Mouse (Mus musculus) layer of hippocampus, adult 9-10 months (tissue): ENCODE results near the gene Proser3.

Experiments
- DNase-seq: peaks from one replicate; pipeline ENCODE4 v3.0.0; 2022; ENCODE audit warnings: low spot score

The Proser3 gene

GRCm38 (mm10) chr7:30579950-30580349 is 27.9 kb upstream of the Proser3 start:
- DNase-seq, result no peak

- DNase-seq, result no peak
Measured at GRCm38 (mm10) chr7:30572969-30573368, 20.9 kb upstream of the Proser3 start.

DNA sequence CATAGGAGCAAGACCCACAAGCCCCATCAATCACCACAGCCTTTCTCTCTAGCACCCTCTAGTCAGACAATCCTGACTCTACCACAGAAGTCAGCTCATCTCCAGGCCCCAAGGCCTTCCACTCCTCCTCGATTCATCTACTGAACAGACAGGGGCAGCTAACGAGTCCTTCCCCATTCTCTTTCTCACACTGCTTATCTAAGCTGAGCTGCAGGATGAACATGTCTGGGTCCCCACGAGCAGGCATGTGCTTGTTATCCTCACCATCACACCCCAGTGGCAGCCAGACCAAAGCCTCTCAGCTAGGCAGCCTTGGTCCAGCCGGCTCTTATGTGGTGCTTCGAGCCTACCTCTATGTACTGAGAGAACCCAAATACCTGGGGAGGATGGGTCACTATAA is 20.3 kb upstream of the Proser3 start:
- no peak for DNase-seq

GRCm38 (mm10) chr7:30567555-30567954 is 15.5 kb upstream of the Proser3 start:
- DNase-seq, result no peak

- no peak for DNase-seq
Measured at GRCm38 (mm10) chr7:30566033-30566432, 13.9 kb upstream of the Proser3 start.

GRCm38 (mm10) chr7:30564970-30565571 is 13.0 kb upstream of the Proser3 start, which contains the start of gene Igflr1:
TSS of gene Igflr1 (plus strand) at chr7:30565427.
- no peak for DNase-seq

GRCm38 (mm10) chr7:30563906-30564280 is 11.8 kb upstream of the Proser3 start:
- DNase-seq, result no peak

DNA sequence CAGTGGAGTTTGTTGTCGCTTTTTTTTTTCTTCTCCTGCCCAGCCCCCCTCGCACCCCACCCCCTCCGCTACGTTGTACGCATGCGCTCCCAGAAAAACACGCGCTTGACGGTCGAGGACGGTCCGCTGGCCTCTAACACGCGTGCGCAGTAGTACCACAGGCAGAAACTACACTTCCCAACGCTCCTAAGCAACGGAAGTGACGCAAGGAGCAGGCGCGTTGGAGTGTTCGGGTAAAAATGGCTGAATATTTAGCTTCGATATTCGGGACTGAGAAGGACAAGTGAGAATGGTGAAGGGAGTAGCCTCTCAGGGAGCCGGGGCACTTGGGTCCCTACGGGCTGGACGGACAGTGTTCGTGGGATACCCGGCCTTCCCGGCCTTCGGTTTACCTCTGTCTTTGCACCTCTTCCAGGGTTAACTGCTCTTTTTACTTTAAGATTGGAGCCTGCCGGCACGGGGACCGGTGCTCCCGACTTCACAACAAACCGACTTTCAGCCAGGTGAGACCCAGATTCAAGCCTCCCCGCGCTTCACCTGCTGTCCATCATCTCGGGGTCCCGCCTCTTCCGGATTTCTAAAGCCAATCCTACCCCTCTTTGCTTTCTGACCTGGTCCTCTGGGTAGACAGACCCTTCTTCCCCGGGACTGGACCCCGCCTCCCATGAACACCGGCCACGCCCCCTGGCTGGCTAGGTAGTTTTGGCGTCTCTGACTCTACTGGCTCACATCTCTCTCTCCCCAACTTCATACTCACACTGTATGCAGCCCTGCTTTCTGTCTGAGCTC is 11.2 kb upstream of the Proser3 start, which contains the start of the genes U2af1l4, Gm49396 and Psenen:
Gene U2af1l4 (plus strand): TSS at position 185 of the 789 bp plus-strand sequence.
Gene Gm49396 (plus strand): TSS at position 228 of the 789 bp plus-strand sequence.
Gene Psenen (minus strand): TSS at position 511 of the 789 bp plus-strand sequence.
- DNase-seq, result peak; percentile 91

DNA sequence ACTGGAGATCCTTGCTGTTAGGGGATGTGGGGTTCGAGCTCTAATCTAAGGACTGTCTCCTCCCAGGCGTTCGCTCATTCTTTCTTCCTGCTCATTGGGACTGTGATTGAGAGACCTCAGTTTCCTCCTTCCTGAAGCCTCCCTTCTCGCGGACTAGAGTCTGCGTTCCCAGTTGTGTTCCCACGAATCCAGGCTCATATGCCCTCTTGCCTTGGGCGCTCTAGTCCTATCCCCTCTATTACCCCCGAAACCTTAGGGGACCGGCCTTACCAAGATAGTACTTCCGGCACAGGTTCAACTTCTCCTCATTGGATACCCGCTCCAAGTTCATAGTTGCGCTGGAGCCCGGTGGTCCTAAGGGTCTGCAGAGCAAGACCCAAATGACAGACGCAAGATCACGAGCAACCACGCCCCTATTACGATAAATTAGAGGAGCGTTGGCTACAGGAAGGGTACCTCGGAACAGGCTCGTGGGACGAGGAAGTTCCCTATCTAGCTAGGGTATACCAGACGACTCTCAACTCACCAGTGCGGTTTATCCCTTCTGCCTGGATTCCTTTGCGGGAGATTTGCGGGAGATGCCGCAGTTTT is 10.5 kb upstream of the Proser3 start:
- peak; percentile 26 for DNase-seq

GRCm38 (mm10) chr7:30560296-30560695 is 8.2 kb upstream of the Proser3 start:
- DNase-seq, result no peak

DNA sequence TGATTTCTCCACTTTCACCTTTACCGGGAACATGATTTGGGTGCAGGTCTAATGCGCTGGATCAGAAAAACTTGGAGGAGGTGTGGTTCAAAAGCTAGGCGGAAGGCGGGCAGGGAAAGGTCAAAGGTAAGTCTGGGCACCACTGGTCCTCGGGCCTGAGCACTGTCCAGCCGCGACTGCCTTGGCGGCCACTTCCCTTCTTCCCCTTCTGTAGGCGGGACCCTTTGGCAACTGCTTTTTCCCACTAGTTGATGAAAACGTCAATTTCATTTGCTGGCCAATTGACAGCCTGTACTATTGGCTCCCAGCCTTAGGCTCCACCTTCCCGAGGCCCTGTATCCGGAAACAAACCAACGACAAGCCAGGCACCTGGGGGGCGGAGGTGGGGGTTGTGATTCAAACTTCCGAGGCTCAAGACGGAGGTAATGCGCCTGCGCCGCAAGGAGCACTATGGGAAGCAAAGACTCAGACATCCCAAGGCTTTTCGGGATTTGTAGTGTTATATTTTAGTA is 7.4 kb upstream of the Proser3 start, which contains the start of gene Lin37:
Gene Lin37 (minus strand): TSS at position 396 of the 512 bp plus-strand sequence.
- peak; percentile 97 for DNase-seq

DNA sequence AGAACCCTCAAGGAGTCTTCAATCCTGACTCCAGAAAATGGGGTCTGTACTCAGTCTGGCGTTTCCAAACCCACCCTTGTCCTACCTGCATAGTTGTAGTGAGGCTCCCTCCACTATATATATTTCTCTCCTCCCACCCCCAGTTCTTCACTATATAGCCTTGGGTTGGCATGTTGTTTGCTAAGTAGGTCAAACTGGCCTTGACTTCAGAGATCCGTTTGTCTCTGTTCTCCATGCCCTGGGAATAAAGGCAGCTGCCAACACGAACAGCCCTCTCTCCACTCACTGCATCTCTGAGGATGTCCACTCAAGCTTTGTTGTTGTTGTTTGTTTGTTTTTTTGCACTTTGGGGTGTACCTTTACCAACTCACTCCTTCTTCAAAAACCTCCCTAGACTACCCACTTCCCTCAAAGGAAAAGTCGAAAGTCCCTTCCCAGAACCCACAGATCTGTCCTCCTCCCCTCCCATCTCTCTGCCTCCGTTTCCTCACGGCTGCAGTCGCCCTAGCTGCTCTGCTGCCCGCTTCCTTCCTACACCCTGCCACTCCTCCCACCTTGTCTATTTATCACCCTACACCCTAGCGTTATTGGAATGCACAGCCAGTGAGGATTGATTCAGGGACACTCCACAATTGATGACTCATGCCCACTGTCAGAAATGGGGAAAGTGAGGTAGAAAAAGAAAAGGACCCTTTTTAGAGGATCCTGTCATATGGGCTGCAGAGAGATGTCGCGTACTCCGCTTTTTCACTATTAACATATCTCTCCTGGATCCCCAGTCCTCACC is 6.8 kb upstream of the Proser3 start:
- DNase-seq, result no peak

DNA sequence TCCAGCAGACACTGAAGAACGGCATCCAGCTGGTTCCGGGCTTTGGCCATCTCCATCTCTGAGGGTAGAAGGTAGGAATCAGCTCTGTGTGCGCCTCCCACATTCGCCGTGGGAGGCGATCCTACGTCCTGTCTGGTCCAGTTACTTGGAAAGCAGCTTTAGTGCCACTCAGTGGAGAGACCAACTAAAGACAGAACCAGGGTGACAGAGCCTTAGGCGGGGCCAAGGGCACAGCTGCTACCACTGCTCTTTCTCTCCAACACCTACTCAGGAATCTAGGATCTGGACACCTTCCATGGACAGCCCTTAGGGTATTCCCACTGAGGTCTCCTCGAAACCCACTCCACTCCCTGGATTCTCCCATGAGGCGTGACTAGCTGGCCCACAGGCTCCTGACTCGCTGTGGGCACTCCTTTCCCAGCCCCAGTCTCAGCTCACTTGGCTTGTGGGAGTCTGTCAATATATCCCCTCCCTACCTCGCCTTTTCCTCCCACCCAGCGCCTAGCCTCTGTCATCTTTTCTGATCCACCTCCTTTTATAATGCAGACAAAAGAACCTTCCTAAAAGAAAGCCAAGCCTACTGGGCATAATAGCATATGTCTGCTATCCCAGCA is 5.9 kb upstream of the Proser3 start:
- DNase-seq, result no peak

GRCm38 (mm10) chr7:30556894-30557536 is 4.9 kb upstream of the Proser3 start:
- no peak for DNase-seq

DNA sequence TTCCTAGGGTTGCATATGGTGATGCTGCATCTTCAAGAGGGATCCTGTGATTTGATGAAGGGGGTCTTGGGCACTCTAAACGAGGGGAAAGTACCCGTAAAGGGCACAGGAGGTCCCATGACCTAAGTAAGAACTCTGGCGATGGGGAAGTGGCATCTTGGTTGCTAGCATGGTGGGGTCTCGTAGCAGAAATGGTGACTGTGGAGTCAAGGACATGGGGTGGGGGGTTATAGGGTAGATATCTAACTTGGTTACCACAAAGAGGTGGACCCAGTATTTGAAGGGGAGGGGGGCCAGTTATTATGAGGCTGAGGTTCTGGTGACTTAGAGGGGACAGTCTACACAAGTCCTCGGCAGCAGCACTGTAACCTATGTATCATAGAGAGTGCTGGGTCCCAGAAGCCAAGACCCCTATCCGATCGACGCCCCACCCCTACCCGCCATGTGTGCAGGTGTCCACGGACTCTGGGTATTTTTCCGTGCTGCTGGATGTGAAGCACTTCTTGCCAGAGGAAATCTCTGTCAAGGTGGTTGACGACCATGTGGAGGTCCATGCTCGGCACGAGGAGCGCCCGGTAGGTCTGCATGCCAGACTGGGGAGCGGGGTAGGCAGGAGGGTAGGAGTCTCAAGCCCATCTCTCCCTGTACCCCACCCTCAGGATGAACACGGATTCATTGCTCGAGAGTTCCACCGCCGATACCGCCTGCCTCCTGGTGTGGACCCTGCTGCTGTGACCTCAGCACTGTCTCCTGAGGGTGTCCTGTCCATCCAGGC is 1.9 kb upstream of the Proser3 start:
- DNase-seq, result no peak

DNA sequence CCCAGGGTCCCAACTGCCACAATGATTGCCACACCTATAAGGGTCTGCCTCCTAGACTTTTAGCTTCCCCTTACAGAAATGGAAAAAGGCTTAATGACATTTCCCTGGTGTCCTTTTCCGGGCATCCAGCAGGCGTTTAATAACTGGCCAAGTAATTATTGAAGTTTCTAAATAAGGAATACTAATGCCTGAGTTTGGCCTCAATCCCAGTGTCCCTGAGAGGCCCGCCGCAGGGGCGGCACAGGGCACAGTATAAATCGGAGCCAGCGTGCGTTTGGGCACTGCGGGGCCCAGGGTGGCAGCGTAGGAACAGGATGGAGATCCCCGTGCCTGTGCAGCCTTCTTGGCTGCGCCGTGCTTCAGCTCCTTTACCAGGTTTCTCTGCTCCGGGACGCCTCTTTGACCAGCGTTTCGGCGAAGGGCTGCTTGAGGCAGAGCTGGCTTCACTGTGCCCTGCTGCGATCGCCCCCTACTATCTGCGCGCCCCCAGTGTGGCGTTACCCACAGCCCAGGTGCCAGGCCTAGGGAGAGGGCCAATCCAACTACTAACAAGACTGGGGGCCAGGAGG is 1.0 kb upstream of the Proser3 start:
- no peak for DNase-seq

DNA sequence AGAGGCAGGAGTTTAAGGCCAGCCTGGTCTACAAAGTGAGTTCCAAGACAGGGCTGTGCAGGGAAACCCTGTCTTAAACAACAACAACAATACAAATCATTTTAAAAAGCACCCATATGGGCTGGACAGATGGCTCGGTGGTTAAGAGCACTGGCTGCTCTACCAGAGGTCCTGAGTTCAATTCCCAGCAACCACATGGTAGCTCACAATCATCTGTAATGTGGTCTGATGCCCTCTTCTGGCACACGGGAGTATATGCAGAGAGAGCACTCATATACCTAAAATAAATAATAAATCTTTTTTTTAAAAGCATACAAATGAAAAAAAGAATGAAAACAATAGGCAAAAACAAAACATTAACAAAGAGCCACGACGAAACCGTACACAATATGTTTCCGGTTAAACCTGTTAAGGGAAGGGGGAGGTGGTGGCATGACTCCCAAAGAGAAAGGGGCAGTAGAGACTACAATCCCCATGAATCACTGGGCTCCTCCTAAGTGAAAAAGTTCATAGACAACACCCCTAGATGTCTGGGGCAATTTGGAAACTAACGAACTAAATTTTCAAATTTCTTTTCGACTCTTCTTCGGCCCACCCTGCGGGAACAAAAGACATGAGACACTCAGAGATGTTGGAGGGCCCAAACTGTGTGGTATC is 526 bp downstream of the Proser3 start:
- peak; percentile 81 for DNase-seq

- DNase-seq, result no peak
Measured at GRCm38 (mm10) chr7:30550603-30551002, 1.5 kb downstream of the Proser3 start.

GRCm38 (mm10) chr7:30549880-30550279 is 2.2 kb downstream of the Proser3 start:
- DNase-seq, result no peak
